Mouse (Mus musculus) adrenal gland, postnatal 10 days (tissue): ENCODE measurements around the gene St6galnac3. TPM values are rescaled to one million over a fixed set of nuclear protein-coding genes. Genes with fewer than 3 reads are reported as not detected.

ENCODE experiments used
- DNase-seq: peaks from one replicate; pipeline ENCODE4 v3.0.0; 2021; ENCODE audit warnings: mixed read lengths
- total RNA-seq, 2 experiments: library from RNA; stranded (reverse); gene quantifications; 2 replicates each; pipeline ENCODE4 v1.2.3; 2021

Gene St6galnac3
- total RNA-seq, 2 experiments from 2014 or later = 13.3 to 14.4 TPM

- DNase-seq = no peak
Observed at GRCm38 (mm10) chr3:153200801-153201200, 524.2 kb downstream of the St6galnac3 start.

- DNase-seq = no peak
Observed at GRCm38 (mm10) chr3:153200076-153200475, 524.9 kb downstream of the St6galnac3 start.

- no peak for DNase-seq
Observed at GRCm38 (mm10) chr3:153199251-153199650, 525.7 kb downstream of the St6galnac3 start.

GRCm38 (mm10) chr3:153198514-153198913 is 526.5 kb downstream of the St6galnac3 start:
- no peak for DNase-seq

GRCm38 (mm10) chr3:153193025-153193424 is 531.9 kb downstream of the St6galnac3 start:
- DNase-seq = no peak

- no peak for DNase-seq
Observed at GRCm38 (mm10) chr3:153190742-153191141, 534.2 kb downstream of the St6galnac3 start.

- no peak for DNase-seq
Observed at GRCm38 (mm10) chr3:153189685-153190467, 535.1 kb downstream of the St6galnac3 start.

- DNase-seq = no peak
Observed at GRCm38 (mm10) chr3:153188224-153188623, 536.8 kb downstream of the St6galnac3 start.

GRCm38 (mm10) chr3:153185117-153185516 is 539.9 kb downstream of the St6galnac3 start:
- DNase-seq = no peak

GRCm38 (mm10) chr3:153181242-153181641 is 543.7 kb downstream of the St6galnac3 start:
- DNase-seq = no peak

- no peak for DNase-seq
Observed at GRCm38 (mm10) chr3:153176749-153177148, 548.2 kb downstream of the St6galnac3 start.

GRCm38 (mm10) chr3:153176325-153176724 is 548.6 kb downstream of the St6galnac3 start:
- no peak for DNase-seq

GRCm38 (mm10) chr3:153174336-153175033 is 550.5 kb downstream of the St6galnac3 start:
- DNase-seq = no peak

- no peak for DNase-seq
Observed at GRCm38 (mm10) chr3:153173567-153173966, 551.4 kb downstream of the St6galnac3 start.

- DNase-seq = no peak
Observed at GRCm38 (mm10) chr3:153170146-153170545, 554.8 kb downstream of the St6galnac3 start.

- DNase-seq = no peak
Observed at GRCm38 (mm10) chr3:153169744-153170143, 555.2 kb downstream of the St6galnac3 start.

GRCm38 (mm10) chr3:153161676-153162075 is 563.3 kb downstream of the St6galnac3 start:
- DNase-seq = no peak

GRCm38 (mm10) chr3:153160683-153161082 is 564.3 kb downstream of the St6galnac3 start:
- no peak for DNase-seq

GRCm38 (mm10) chr3:153148887-153149286 is 576.1 kb downstream of the St6galnac3 start:
- peak; percentile 70 for DNase-seq
